Mouse (Mus musculus): ENCODE measurements at regions not wholly inside any gene's neighbourhood (a gene's known extent, or its start where the extent isn't known, plus 50 kb on each side); places are given as distances from the start of the nearest gene placed in this dataset.

- no peak overlapping the region for H3K4me2 ChIP-seq (replicated peaks; ENCODE audit: low read depth)
- H3K9me3 ChIP-seq (ENCODE audit: control insufficient read depth): no peaks in the 10 kb centered on the region
- no peak overlapping the region for H3K9ac ChIP-seq (ENCODE audit: low read depth, low read length)
- WGBS: 76% methylated on average over 7 of the region's 7 CpGs
- H3K4me1 ChIP-seq (replicated peaks; ENCODE audit: control insufficient read depth, insufficient read depth, low read length): no peaks in the 10 kb centered on the region
- TF ChIP-seq CTCF (IDR thresholded peaks at IDR 0.05; ENCODE audit: low read depth): no peak
- no peak overlapping the region for H3K4me3 ChIP-seq (ENCODE audit: low read depth, low read length)
- H3K27ac ChIP-seq (ENCODE audit: low read depth, low read length): no peak overlapping the region
- no peak for ATAC-seq
- no peaks in the 10 kb centered on the region for H3K27me3 ChIP-seq (replicated peaks; ENCODE audit: control insufficient read depth, insufficient read depth, low read length)
- no peaks in the 10 kb centered on the region for H3K36me3 ChIP-seq (ENCODE audit: control insufficient read depth, insufficient read depth)
Observed at GRCm38 (mm10) chr1:71821099-71821498, 168.1 kb upstream of the Fn1 start.

DNA sequence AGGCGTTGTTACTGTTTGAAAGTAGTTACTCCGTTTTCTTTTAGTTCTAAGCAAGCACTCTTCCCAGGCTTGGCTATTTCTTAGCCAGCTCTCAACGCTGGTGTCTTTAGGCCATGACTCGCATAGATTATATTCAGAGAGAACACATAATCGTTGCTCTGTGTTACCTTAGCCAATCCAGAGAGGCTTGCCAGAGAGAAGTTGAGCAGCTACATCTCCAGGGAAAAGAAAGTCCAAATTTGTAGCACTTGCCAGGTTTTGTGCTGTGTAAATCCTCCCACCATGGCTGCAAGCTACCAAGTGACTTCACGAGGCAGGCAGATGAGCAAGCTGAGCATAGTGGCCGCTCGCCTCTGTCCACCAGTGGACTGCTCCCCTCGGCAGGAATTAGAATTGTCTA lies 163.3 kb upstream of the Fn1 start:
- H3K9ac ChIP-seq (ENCODE audit: low read depth, low read length): no peak overlapping the region
- H3K36me3 ChIP-seq (ENCODE audit: control insufficient read depth, insufficient read depth): no peaks in the 10 kb centered on the region
- H3K9me3 ChIP-seq (ENCODE audit: control insufficient read depth): no peaks in the 10 kb centered on the region
- TF ChIP-seq CTCF (IDR thresholded peaks at IDR 0.05; ENCODE audit: low read depth): no peak
- no peak overlapping the region for H3K4me3 ChIP-seq (ENCODE audit: low read depth, low read length)
- no peak overlapping the region for H3K4me2 ChIP-seq (replicated peaks; ENCODE audit: low read depth)
- no peak overlapping the region for H3K27ac ChIP-seq (ENCODE audit: low read depth, low read length)
- WGBS: 84% methylated on average over 9 of the region's 9 CpGs
- ATAC-seq: no peak
- H3K27me3 ChIP-seq (replicated peaks; ENCODE audit: control insufficient read depth, insufficient read depth, low read length): no peaks in the 10 kb centered on the region
- no peaks in the 10 kb centered on the region for H3K4me1 ChIP-seq (replicated peaks; ENCODE audit: control insufficient read depth, insufficient read depth, low read length)

DNA sequence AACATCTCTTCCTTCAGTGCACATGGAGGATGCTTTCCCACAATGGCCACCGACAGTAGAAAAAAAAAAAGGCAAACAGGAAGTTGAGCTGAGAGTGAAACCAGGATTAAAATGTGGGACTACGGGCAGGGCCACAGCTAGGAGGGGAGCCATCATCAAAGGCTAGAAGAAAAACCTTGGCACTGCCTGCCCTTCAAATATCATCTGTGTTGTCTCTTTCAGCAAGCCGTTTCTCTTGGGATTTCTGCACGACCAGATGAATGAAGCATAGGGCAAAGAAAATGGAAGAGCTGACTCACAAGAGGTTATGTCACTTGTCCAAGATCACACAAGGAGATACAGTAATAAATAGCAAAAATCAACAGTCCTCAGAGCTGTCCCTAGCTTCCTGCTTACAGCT lies 161.1 kb upstream of the Fn1 start:
- 77% methylated on average over 4 of the region's 4 CpGs for WGBS
- no peak overlapping the region for H3K4me3 ChIP-seq (ENCODE audit: low read depth, low read length)

GRCm38 (mm10) chr1:71812171-71812695 lies 159.2 kb upstream of the Fn1 start:
- no peak for ATAC-seq
- Histone ChIP-seq H3K4me2 (replicated peaks; ENCODE audit: low read depth) (no peak overlapping the region), H3K9ac (ENCODE audit: low read depth, low read length) (no peak overlapping the region), H3K36me3 (ENCODE audit: control insufficient read depth, insufficient read depth) (no peaks in the 10 kb centered on the region), H3K4me1 (replicated peaks; ENCODE audit: control insufficient read depth, insufficient read depth, low read length) (no peaks in the 10 kb centered on the region), H3K4me3 (ENCODE audit: low read depth, low read length) (no peak overlapping the region), H3K27ac (ENCODE audit: low read depth, low read length) (no peak overlapping the region), H3K27me3 (replicated peaks; ENCODE audit: control insufficient read depth, insufficient read depth, low read length) (no peaks in the 10 kb centered on the region), H3K9me3 (ENCODE audit: control insufficient read depth) (no peaks in the 10 kb centered on the region)
- WGBS: 94% methylated on average over 11 of the region's 11 CpGs
- TF ChIP-seq CTCF (IDR thresholded peaks at IDR 0.05; ENCODE audit: low read depth): no peak

More for the DNA sequence above, 161.1 kb upstream of the Fn1 start:
- H3K4me2 ChIP-seq (replicated peaks; ENCODE audit: low read depth): no peak overlapping the region
- H3K9me3 ChIP-seq (ENCODE audit: control insufficient read depth): no peaks in the 10 kb centered on the region
- no peak for TF ChIP-seq CTCF (IDR thresholded peaks at IDR 0.05; ENCODE audit: low read depth)
- no peak for ATAC-seq
- no peaks in the 10 kb centered on the region for H3K4me1 ChIP-seq (replicated peaks; ENCODE audit: control insufficient read depth, insufficient read depth, low read length)
- no peaks in the 10 kb centered on the region for H3K36me3 ChIP-seq (ENCODE audit: control insufficient read depth, insufficient read depth)
- no peak overlapping the region for H3K27ac ChIP-seq (ENCODE audit: low read depth, low read length)
- H3K27me3 ChIP-seq (replicated peaks; ENCODE audit: control insufficient read depth, insufficient read depth, low read length): no peaks in the 10 kb centered on the region
- no peak overlapping the region for H3K9ac ChIP-seq (ENCODE audit: low read depth, low read length)

DNA sequence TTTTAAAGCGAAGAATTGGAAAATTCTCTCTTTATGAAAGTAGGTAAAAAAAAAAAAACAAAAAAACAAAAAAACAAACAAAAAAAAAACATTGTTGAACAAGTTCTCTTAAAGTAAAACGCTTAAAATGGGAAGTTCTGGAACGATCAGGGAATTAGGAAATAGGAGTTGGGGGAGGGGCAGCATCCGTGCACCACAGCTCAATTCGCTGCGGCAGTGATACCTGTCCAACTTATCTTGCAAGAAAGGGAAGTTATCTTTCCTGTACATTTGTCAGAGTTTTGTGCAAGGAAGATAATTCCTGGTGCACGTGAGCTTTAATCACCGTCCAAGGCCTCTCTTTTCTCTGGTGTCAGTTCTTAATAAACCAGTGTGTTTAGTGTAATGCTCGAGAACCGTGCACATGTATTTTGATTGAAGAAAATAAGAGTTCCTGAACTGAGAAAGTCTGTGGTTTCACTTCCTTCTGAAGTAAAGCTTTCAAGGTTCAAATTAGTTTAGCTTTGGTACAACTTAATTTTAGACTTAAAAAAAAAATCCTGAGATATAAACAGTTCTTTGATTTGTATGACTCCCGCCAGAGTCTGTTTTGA lies 158.3 kb upstream of the Fn1 start:
- Histone ChIP-seq H3K4me3 (ENCODE audit: low read depth, low read length) (no peak overlapping the region), H3K27me3 (replicated peaks; ENCODE audit: control insufficient read depth, insufficient read depth, low read length) (no peaks in the 10 kb centered on the region), H3K27ac (ENCODE audit: low read depth, low read length) (no peak overlapping the region), H3K9ac (ENCODE audit: low read depth, low read length) (no peak overlapping the region), H3K4me2 (replicated peaks; ENCODE audit: low read depth) (no peak overlapping the region), H3K9me3 (ENCODE audit: control insufficient read depth) (no peaks in the 10 kb centered on the region), H3K36me3 (ENCODE audit: control insufficient read depth, insufficient read depth) (no peaks in the 10 kb centered on the region), H3K4me1 (replicated peaks; ENCODE audit: control insufficient read depth, insufficient read depth, low read length) (no peaks in the 10 kb centered on the region)
- no peak for TF ChIP-seq CTCF (IDR thresholded peaks at IDR 0.05; ENCODE audit: low read depth)
- WGBS: 83% methylated on average over 11 of the region's 11 CpGs
- no peak for ATAC-seq

GRCm38 (mm10) chr1:71808005-71808404 lies 155.0 kb upstream of the Fn1 start:
- Histone ChIP-seq H3K4me3 (ENCODE audit: low read depth, low read length) (no peak overlapping the region), H3K4me1 (replicated peaks; ENCODE audit: control insufficient read depth, insufficient read depth, low read length) (no peaks in the 10 kb centered on the region), H3K4me2 (replicated peaks; ENCODE audit: low read depth) (no peak overlapping the region), H3K9me3 (ENCODE audit: control insufficient read depth) (no peaks in the 10 kb centered on the region), H3K36me3 (ENCODE audit: control insufficient read depth, insufficient read depth) (no peaks in the 10 kb centered on the region), H3K27ac (ENCODE audit: low read depth, low read length) (no peak overlapping the region), H3K27me3 (replicated peaks; ENCODE audit: control insufficient read depth, insufficient read depth, low read length) (no peaks in the 10 kb centered on the region), H3K9ac (ENCODE audit: low read depth, low read length) (no peak overlapping the region)
- TF ChIP-seq CTCF (IDR thresholded peaks at IDR 0.05; ENCODE audit: low read depth): no peak
- 33% methylated on average over 1 of the region's 1 CpGs for WGBS
- ATAC-seq: no peak

GRCm38 (mm10) chr1:71807586-71807985 lies 154.6 kb upstream of the Fn1 start:
- H3K4me2 ChIP-seq (replicated peaks; ENCODE audit: low read depth): no peak overlapping the region
- TF ChIP-seq CTCF (IDR thresholded peaks at IDR 0.05; ENCODE audit: low read depth): no peak
- H3K4me1 ChIP-seq (replicated peaks; ENCODE audit: control insufficient read depth, insufficient read depth, low read length): no peaks in the 10 kb centered on the region
- WGBS: 40% methylated on average over 4 of the region's 4 CpGs
- H3K9ac ChIP-seq (ENCODE audit: low read depth, low read length): no peak overlapping the region
- H3K27ac ChIP-seq (ENCODE audit: low read depth, low read length): no peak overlapping the region
- H3K36me3 ChIP-seq (ENCODE audit: control insufficient read depth, insufficient read depth): no peaks in the 10 kb centered on the region
- no peaks in the 10 kb centered on the region for H3K9me3 ChIP-seq (ENCODE audit: control insufficient read depth)
- H3K4me3 ChIP-seq (ENCODE audit: low read depth, low read length): no peak overlapping the region
- no peaks in the 10 kb centered on the region for H3K27me3 ChIP-seq (replicated peaks; ENCODE audit: control insufficient read depth, insufficient read depth, low read length)
- no peak for ATAC-seq
